Mouse (Mus musculus) lung, postnatal 36 days (tissue): Measurements from ENCODE around the gene Mex3d.
A peak's percentile ranks its signal among the peaks of the same experiment; 100 is the strongest.

Experiments
- DNase-seq: peaks from one replicate; pipeline ENCODE4 v3.0.0; 2022; ENCODE audit warnings: mixed read lengths

Mex3d gene

DNA sequence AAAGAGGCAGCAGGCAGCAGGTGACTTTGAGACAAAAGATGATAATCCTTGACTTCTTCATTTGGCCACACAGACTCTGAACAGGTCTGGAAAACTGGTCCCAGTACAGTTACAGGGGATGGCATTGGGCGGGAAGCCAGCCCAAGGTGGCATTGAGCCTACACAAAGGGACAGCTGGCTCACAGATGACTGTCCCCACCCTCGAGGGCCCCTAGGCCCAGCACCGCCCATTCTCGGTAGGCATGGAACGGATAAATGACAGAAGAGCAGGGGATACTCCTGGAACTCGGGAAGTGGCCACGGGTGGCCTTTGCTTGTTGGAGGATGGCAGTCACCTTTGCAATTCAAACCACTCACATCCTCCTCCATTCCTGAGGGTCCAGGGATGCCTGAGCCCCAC is 2.1 kb downstream of the Mex3d start:
- DNase-seq: no peak

DNA sequence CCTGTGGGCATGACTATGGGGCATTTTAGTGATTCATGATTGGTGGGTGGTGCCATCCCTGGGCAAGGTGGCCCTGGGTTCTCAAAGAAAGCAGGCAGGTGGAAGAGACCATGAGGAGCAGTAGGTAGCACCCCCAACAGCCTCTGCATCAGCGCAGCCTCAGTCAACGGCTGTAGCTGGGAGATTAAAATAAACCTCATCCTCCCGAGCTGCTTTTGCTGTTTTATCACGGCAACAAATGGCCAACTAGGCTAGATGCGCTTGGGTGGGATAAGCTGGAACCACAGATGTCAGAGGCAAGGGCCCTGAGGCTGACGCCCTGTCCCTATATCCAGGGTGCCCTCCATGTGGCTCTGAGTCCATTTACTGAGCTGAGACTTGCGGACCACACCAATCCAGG is 2.8 kb downstream of the Mex3d start:
- DNase-seq: no peak

DNA sequence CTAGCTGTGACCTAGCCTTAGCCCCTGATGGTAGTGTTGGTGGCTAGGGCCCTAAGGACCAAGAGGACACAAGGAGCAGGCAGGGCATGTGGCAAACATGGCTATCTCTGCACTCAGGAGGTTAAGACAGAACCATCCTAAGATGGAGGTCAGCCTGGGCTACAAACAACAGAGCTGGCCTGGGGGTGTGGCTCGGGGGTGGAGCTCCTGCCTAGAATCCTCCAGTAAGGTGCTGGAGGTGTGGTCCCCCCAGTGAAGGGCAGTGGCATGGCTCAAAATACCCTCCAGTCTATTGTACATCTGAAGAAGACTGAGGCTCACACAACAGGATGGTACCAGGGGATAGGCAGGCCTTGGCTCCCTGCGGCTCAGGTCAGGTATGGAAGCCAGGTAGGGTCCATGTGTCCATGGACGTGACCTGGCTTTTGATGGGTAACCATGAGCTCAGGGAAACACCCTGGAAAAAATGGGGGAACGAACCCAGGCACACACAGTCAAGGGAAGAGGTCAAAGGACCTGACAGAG is 3.3 kb downstream of the Mex3d start:
- no peak for DNase-seq

DNA sequence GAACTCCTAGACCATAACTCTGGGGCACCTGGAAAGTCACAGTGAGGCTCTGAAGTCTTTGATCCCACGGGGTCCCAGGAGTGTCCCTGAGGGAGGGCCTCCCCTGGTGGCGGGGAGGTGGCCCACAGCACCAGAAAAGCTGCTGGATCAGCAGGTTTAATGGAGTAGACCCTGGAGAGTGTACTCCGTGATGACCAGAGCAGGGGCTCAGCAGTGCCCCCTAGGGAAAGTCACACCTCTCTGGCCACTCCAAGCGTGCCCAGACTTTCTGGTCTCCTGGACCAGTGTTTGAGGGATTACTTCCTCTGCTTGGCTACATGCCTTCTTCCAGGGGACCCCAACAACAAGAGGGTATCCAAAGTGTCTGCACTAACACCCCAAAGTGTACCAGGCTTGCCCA is 4.0 kb downstream of the Mex3d start:
- DNase-seq: peak; percentile 28

DNA sequence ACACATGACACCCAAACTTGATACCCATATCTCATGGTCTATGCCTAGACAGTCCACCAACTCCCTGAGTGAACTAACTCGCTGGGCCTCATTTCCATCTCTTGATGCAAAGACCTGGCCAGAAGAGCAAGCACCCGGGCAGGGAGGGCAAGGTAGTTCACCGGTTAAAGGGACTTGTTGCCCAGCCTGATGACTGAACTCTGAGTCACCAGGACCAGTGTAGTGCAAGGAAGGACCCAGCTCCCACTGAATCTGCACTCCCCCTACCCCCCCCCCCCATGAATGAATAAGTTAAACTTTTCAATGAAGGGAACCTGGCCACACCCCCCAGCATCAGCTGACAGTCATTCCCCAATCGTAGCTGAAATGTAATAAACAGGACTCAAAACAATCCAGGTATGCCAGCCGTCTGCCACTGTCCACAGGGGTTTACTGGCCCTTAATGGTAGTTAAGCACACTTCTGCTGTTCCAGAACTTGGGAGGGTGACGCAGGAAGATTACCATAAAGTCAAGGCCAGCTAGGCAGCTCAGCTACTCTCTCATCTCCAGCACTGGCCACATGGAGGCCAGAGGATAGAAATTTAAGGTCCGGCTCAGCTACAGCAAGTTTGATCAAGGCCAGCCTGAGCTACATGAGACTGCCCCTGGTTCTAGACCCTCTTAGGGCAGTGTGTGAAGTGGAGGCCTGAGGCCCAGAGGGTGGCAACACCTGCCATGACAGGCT is 4.7 kb downstream of the Mex3d start:
- no peak for DNase-seq

DNA sequence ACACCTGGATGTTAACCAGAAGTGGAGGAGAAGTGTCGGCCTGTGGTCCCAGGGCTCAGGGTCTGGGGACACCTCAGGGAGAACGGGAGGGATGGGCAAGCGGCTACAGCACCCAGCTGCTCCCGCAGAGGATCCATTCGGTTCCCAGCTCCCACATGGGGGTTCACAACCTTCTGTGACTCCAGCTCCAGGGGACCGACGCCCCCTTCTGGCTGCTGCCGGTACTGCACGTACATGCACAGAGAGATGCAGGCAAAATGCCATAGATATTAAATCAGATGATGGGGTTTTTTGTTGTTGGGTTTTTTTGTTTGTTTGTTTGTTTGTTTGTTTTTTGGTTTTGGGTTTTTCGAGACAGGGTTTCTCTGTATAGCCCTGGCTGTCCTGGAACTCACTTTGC is 9.7 kb downstream of the Mex3d start:
- peak; percentile 40 for DNase-seq

DNA sequence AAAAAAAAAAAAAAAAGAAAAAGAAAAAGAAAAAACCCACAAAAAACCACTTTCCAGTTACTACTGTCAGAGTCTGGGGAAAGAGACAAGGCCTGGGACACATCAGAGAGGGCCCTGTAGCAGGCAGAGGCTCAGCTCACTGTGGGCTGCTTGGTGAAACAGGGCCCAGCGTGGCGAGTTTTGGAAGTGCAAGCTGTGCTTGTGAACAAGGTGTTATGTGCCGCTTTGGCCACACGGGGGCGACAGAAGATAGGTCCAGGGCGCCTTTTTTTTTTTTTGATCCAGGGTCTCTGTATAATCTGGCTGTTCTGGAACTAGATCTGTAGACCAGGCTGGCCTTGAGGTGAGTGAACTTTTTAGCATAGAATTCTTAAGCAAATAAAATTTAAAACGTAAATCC is 11.3 kb downstream of the Mex3d start:
- DNase-seq: peak; percentile 97

DNA sequence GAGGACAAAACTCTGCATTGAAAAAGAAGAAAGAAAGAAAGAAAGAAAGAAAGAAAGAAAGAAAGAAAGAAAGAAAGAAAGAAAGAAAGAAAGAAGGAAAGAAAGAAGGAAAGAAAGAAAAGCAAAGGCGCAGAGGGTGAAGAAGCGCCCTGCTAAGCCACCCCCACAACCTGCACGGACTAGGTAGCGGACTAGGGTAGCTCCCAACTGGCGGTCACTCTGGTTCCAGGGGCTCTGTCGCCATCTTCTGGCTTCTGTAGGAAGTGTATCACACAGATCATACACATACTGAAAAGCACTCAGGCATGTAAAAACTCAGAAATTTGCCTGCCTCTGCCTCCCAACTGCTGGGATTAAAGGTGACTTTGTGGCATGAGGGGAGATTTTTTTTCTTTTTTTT is 13.4 kb downstream of the Mex3d start:
- DNase-seq: peak; percentile 93

DNA sequence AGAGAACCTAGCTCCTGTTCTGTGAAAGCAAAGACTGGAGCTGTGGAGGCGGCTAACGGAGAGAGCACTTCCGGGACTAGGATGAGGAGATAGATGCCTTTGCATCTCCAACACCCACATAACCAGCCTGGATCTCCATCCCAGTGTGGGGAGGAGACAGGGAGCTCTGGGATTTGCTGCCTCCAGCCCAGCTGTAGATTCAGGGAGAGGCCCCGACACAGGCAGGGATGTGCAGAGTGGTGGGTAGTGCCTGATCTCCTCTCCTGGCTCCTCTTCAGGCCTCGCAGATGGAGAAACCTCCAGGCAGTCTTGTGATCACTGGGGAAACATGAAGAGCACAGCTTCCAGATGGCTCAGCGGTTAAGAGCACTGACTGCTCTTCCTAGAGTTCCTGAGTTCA is 14.8 kb downstream of the Mex3d start:
- DNase-seq: no peak

DNA sequence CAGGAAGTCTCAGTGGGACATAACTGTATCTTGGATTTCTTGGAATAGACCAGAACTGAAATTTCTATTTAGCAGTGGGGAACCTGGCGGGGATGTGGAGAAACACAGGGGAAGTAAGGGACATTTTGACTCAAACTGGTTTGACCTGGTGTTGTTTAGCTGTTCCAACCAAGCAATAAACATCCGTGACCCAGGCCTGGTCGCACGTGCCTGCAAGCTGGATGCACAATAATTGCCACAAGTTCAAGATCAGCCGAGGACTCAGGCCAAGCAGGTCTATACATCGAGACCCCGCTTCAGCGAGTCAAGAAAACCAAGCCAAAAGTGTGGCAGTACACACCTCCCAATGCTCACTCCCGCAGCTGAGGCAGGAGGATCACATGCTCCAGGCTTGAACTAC is 15.5 kb downstream of the Mex3d start:
- no peak for DNase-seq

DNA sequence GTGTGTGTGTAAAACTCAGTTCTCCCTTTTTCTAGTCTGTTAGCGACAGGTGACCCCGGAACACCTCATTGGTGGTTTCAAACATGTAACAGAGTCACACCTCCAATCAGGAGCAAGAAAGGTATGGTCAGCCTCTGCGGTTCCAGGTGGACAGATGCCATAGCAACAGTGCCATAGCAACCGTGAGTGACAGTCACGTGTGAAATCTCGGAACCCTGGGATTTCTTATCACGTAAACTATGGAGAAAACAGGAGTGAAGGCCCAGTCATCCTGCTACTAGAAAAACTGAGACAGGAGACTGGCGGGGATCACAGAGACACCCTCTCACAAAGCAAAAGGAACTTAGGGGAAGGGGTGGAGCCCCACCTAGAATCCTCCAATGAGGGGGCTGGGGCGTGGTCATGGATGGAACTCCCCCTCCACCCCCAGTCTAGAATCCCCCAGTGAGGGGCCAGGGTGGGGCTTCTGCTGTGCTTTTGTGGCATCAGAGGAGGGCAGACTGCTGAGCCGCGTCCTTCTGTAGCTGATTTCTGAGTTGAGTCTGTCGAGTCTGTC is 16.0 kb downstream of the Mex3d start:
- peak; percentile 90 for DNase-seq

DNA sequence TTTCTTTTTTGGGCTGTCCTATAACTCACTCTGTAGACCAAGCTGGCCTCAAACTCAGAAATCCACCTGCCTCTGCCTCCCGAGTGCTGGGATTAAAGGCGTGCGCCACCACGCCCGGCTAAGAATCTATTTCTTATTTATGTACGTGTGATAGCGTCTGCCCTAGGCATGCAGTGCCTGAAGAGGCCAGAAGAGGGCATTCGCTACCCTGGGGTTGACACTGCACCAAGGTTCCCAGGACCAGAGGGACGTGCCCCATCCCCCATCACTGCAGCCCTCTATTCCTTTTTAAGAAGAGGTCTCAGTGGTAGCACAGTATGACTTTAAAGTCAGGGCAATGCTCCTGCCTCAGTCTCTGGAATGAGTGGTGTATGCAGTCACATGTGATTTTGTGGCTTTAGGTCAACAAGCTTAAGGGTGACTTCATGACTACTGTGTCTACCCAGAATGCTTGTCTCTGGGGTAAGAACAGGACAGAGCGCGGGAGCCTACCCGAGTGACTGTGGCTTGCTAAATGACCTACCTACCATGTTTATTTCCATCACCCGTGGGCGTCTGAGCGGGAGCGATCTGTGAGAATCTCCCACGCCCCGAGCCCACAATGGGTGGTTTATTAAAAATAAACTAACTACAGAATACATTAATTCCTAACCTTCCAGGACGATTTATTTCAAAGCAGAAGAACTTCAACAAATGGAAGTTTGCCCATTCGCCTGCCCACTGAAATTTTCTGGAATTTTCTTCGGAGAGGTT is 17.3 kb downstream of the Mex3d start:
- DNase-seq: peak; percentile 36

DNA sequence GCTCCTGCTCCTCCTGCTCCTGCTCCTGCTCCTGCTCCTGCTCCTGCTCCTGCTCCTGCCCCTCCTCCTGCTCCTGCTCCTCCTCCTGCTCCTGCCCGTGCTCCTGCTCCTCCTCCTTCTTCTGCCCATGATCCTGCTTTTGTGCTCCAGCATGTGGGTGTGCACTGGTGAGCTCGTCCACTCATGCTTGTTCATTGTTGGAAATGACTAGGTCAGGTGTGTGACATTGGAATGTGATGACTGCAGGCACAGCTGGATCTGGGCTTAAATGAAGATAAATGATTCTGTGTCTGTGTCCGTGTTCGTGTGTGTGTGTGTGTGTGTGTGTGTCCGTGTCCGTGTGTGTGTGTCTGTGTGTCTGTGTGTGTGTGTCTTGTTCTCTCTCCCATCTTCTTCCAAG is 19.1 kb downstream of the Mex3d start:
- no peak for DNase-seq

DNA sequence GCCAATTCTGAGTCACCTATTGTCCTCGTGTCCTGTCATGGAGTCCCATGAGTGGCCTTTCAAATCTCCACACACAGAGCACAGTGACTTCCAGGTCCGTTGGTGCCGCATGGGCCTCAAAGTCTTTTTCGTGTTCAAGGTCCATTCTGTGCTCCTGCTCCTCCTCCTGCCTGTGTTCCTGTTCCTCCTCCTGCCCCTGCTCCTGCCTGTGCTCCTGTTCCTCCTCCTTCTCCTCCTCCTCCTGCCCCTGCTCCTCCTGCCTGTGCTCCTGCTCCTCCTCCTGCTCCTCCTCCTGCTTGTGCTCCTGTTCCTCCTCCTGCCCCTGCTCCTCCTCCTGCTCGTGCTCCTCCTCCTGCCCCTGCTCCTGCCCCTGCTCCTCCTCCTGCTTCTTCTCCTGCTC is 19.5 kb downstream of the Mex3d start:
- DNase-seq: no peak

DNA sequence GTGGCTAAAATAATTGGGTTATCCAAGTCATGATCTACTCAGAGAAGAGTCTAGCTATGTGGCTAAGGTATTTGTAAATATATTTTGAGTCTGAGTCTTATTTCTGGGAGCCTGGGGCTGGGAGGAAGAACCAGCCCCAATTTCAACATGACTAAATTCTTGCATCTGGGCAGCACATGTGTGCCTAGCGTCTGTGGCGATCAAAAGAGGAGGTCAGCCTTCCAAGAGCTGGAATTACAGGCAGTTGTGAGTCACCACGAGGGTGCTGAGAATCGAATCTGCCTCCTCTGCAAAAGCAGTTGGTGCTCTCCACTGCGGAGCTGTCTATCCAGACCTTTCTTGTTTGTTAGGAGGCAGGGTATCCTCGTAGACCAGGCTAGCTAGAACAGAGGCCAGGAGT is 21.7 kb downstream of the Mex3d start:
- DNase-seq: no peak

DNA sequence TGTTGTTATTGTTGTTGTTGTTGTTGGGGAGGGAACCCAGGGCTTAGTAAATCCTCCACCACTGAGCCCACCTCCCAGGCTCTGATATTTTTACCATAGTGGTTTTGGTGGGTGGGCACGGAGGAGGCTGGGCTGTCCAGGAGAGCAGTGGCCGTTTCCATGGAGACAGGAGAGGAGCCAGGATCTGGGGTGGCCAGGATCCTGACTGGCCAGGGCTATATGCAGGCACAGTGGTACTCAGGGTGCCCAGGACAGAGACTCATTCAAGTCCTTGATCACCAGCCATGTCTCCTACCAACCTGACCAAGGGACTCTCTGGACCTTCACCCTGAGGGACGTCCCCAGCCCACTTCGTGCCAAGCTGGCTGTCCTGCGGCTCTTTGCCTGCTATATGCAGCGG is 23.7 kb downstream of the Mex3d start:
- DNase-seq: no peak

DNA sequence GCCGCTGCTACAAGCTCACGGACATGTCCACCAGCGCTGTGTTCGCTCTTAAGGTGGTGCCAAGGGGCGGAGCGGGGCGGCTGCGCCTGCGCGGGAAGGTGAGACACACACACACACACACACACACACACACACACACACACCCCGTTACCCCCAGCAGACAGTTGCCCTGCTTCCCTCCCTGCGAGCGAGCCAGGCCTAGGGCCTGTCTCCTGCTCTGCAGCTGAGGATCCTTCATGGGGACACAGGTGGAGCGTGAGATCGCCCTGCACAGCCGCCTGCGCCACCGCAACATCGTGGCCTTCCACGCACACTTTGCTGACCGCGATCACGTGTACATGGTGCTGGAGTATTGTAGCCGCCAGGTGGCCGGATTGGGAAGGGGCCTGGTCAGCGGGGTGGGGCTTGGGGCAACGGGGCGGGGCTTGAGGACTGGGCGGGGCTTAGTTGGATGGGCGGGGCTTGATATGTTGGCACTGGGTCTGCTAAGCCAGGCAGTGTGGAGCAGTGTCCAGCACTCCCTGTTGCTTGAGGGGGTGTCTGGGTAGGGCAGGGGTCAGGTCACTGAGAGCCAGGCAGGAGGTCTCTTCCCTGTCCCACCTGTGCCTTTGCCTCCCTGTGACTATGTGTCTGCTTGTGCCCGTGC is 29.3 kb downstream of the Mex3d start:
- DNase-seq: peak; percentile 60

DNA sequence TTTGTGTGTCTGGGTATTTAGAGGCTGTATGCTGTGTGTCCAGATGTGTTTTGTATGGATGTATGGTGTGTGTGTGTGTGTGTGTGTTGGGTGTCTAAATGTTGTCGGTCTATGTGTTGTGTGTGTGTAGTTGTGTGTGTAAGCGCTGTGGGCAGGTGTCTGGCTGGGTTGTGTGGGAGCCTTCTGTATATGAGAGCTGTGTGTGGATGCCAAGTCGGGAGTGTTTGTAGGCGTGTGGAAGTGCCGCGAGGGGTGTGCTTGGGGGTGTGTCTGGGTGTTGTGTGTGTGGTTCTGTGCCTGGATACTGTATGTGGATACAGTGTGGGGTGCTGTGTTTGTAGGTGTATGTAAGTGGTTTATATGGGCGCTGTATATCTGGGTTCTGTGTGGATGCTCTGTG is 30.1 kb downstream of the Mex3d start:
- DNase-seq: no peak

DNA sequence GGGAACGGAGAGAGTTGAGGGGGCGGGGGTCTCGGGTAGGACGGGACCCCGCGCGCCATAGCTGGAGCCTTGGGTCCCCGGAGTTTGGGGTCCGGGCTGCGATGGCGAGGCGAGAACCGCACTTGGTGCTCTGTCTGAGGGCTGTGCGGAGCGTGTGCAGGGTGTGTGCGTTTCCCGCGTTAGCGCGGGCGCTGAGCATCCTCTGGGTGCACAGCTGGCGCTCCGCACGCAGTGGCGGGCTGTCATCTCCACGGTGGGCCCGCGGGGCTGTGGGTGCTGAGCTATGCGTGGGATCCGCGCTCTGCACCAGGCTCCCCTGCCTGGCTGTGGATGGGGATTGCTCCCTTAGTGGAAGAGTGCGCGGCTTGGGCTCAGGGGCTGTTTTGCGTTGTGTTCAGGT is 30.7 kb downstream of the Mex3d start:
- DNase-seq: no peak

DNA sequence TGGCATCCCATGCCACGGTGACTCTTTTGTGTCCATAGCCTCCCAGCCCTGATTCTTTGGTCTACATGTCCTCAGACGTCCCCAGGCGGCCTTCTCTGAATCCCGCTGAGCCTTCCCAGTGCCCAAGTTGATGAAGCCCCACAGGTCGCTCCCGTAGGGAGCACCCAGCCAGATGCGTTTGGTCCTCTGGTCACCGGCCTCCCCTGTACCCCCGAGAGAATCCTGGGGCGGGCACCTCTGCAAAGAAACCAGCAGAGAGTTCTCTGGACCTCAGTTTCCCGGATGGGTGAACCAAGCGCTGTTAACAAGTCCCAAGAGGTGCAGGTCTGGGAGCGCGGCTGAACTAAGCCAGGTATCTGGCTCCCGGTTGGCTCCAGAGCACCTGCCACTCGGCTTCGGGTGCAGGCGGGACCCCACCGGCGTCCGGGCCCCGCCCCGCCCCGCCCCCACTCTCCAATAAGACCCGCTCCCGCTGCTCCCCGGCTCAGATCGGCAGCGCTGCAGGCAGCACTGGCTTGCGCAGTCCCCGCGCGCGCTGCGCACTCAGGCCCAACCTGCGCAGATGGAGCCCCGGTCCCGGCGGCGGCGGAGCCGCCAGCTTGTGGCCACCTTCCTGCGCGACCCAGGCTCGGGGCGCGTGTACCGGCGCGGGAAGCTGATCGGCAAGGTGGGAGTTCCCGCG is 31.3 kb downstream of the Mex3d start, which contains the start of gene Plk5:
Plk5 (plus strand) TSS at position 459 of the 682 bp plus-strand sequence.
- no peak for DNase-seq

DNA sequence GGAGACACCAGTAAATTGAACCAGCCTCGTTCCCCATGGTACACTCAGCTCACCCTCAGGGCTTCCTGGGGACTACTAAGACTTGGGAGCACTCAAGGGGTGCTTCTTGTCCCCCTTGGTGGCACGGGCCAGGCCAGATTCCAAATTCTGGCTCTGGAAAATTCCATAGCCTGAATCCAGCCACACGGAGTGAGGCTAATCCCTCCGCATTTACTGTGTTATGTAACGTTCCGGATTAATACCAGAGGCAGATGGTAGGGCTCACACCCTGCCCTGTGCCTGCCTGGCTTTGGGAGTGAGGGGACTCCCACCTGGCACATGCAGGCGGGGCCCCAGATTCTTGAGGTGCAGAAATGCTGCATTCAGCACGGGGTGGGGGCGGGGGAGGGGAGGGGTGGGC is 32.0 kb downstream of the Mex3d start:
- no peak for DNase-seq

DNA sequence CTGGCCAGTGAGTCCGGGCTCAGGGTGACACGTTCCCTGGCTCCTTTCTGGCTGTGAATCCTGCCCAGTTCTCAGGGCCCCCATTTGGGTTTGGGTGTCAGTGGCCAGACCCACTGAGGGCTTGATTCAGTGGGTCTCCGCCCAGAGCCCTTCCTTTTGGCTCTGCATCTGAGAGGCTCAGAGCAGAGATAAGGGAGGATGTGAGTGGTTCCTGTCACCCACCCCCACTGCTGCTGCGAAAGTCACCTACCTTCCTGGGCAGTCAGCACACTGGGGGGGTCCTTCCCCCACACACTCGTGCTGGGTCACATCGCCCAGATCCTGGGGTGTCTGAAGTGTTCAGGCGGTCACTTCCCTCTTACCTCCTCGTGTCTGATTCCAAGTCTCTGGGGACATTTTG is 34.7 kb downstream of the Mex3d start:
- no peak for DNase-seq

DNA sequence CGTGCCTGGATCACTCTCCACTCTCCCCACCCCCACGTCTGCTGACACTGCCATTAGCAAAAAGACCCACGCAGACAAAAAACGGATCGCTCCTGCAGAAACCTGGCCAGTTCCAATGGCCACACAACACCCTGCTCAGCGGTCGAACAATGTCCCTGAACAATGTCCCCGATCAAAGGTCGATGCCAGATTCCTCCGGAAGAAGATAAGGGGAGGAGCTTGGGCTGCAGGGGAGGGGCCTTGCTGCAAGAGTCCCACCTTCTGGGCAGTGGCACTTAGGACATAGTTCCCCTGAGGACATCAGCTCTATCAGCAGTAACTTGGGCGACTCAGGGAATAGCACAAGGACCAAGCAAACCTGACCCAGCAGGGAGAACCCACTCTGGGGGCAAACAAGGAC is 35.6 kb downstream of the Mex3d start:
- DNase-seq: no peak
